Mouse (Mus musculus) retina, adult 2 months (tissue): ENCODE data around the gene Wnt1.
"Not testable (repeated sequence)": the region's sequence is repeated elsewhere in the genome, so short reads cannot be mapped to it uniquely, and the experiment has no call there.

ENCODE experiments used
- DNase-seq: peaks from one replicate; pipeline ENCODE4 v3.0.0-alpha.2; 2012; ENCODE audit warnings: low read depth, low spot score

The Wnt1 gene

DNA sequence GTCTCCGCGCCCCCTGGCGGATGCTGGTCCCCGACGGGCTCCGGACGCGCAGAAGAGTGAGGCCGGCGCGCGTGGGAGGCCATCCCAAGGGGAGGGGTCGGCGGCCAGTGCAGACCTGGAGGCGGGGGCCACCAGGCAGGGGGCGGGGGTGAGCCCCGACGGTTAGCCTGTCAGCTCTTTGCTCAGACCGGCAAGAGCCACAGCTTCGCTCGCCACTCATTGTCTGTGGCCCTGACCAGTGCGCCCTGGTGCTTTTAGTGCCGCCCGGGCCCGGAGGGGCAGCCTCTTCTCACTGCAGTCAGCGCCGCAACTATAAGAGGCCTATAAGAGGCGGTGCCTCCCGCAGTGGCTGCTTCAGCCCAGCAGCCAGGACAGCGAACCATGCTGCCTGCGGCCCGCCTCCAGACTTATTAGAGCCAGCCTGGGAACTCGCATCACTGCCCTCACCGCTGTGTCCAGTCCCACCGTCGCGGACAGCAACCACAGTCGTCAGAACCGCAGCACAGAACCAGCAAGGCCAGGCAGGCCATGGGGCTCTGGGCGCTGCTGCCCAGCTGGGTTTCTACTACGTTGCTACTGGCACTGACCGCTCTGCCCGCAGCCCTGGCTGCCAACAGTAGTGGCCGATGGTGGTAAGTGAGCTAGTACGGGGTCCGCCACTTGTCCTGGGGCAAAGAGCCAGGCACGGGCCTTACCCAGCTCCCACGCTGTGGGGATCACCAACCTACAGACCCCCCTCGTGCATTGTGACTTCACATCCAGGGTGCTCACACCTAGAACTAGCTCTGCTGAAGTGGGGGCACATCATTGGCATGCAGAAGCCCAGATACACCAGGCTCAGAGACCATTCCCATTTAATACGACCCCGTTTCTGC lies at the start of gene Wnt1:
Wnt1 (plus strand) TSS at position 197 of the 875 bp plus-strand sequence.
- no peak for DNase-seq

DNA sequence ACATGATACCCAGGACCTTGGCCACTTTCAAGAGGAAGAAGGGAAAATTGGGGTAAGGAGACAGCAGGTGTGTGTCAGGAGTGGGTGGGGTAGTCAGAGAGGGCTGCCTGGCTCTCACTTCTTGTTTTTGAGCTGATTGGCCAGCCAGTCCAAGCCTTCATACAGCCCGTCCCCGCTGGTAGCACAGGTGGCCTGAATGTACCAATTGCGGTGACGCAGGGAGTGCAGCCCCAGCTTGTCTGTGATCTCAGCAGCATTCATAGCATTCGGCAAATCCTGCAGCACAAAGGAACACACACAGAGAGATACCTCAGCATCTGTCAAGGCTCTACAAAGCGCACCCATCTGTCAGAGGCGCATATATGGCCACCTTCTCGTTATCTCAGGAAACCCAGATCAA lies 49.4 kb upstream of the Wnt1 start:
- no peak for DNase-seq

DNA sequence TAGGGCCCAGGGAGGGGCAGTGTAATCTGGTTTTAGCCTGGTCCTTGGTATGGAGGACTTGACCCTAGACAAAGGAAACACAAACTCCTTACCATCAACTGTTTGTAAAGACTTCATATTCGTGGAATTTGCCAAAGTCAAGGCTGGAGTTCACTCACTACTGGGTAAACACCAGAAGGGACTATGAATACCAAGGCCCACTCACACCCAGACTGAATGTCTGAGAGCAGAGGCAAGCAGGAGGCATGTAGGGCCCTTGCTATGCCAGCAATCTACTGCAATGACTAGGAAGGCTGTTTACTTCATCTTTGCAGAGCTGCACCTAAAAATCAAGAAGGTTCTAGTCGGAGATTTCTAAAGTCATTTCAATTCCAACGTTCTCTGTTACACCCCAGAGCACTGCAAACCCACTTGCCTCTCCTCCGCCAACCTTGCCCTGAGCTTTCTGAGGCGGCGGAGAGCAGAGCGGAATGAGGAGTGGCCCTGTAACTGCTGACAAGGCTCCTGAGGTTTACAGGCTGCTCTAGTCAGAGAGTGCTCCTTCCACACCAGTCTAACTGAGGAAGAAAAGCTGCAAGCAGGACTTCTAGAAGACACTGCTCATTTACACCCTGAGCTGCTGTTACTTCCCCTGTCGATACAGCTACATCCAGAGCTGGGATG lies 46.8 kb upstream of the Wnt1 start:
- no peak for DNase-seq

DNA sequence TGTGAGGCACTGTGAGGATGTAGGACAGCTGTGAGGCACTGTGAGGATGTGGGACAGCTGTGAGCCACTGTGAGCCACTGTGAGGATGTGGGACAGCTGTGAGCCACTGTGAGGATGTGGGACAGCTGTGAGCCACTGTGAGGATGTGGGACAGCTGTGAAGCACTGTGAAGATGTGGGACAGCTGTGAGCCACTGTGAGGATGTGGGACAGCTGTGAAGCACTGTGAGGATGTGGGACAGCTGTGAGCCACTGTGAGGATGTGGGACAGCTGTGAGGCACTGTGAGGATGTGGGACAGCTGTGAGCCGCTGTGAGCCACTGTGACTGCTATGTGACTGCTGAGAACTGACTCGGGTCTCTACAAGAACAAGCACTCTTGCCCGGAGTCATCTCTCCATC lies 45.8 kb upstream of the Wnt1 start:
- not testable (repeated sequence) for DNase-seq

DNA sequence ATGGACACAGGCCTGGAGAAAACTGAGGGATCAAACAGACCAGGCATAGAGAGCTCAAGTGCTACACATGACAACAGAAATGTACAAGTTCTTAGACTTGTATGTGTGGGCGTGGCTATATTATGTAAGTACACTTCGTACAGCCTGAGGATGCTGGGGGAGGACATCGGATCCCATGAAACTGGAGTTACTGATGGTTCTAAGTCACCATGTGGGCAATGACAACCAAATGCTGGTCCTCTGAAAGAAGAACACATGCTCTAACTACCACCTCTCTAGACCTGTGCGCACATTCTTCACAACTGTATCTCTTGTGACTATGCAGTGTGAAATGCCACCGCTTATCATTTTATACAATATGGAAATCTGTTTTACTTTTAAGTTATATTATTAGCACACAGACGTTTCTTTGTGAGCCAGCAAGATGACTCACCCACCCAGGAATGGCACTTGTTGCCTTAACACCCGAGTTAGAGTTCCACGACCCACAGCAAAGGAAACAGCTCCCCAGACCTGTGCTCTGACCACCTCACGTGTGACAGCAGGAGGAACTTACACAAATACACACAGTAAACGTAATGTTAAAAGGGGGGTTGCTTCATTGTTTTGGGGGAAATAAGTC lies 43.2 kb upstream of the Wnt1 start:
- DNase-seq = no peak

DNA sequence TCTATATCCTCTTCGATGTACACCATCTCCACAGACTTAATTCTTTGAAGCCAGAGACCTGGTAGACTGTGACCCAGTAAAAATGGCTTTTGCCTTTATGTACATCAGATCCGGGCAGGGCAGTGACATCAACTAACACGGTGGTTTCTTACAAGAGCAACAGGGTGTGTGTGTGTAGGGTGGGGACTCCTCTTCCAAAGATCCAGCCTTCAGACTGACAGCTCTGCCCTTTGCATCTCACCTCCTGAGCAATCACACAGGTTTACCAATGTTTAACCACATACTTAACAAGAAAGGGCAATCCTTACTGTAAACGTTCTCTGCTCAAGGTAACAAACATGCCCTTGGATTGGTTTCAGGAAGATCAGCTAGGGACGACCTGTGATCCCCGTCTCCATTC lies 42.4 kb upstream of the Wnt1 start:
- no peak for DNase-seq

DNA sequence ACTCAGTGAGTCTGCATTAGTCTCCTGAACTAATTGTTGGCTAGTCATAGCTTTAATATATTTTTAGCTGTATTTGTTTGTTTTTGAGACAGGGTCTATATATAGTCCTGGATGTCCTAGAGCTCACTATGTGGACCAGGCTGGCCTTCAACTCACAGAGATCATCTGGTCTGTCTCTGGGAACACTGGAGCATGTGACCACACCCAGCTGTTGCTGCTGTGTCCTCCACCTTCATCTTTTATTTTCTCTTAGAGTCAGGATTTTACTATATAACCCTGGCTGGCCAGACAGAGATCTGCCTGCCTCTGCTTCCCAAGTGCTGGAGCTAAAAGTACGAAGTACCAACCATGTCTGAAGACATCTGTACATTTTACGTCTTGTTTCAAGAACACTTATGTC lies 40.6 kb upstream of the Wnt1 start:
- DNase-seq = no peak

DNA sequence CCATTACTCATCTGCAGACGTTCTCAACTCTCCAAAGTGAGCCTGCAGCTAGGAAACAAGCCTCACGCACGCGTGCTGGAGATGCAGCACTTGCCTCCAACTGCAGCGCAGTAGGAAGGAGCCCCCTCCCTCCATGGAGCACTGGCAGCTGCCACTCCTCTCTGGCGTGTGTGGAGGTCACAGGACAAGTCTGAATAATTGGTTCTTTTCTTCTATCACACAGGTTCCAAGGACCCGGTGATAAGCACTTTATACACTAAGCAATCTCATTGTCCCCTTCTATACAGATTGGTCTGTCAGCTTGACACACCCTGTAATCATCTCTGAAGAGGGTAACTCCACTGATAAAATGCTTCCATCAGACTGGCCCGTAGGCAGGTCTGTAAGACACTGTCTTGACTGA lies 36.6 kb upstream of the Wnt1 start:
- DNase-seq = no peak

DNA sequence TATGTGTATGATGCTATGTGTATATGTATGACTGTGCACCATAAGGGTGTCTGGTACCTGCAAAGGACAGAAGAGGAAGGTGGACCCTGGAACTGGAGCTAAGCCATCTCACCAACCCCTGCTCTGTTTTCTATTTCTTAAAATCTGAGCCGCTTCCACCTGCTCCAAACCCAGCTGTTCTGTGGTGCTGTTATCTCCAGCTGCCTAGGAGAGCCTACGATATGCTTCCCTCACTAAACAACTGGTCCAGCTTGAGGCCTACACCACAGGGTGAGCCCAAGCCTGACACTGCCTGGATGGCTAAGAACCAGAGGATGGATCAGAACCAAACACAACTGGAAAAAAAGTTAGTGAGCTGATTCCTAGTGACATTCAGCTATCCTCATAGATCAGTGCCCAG lies 35.5 kb upstream of the Wnt1 start:
- no peak for DNase-seq

DNA sequence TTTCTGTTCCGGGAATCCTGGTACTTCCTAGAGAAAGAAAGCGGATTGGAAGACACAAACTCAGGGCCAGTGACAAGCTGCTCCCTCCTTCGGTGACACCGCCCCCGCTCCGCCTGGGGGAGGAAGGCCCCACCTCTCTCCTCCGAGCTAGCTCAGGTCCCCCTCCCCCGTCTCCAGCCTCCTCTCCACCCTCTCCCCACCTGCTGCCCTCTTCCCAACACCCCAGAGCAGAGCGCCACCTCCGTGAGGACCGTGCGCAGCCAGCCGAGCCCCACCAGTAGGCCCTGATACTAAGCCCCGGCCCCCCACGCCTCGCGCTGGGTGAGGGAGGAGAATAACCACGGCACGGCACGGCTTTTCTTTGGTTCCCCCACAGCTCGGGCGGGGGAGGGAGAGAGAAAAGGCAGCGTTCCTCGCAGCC lies 27.4 kb upstream of the Wnt1 start:
- DNase-seq = peak; percentile 16

DNA sequence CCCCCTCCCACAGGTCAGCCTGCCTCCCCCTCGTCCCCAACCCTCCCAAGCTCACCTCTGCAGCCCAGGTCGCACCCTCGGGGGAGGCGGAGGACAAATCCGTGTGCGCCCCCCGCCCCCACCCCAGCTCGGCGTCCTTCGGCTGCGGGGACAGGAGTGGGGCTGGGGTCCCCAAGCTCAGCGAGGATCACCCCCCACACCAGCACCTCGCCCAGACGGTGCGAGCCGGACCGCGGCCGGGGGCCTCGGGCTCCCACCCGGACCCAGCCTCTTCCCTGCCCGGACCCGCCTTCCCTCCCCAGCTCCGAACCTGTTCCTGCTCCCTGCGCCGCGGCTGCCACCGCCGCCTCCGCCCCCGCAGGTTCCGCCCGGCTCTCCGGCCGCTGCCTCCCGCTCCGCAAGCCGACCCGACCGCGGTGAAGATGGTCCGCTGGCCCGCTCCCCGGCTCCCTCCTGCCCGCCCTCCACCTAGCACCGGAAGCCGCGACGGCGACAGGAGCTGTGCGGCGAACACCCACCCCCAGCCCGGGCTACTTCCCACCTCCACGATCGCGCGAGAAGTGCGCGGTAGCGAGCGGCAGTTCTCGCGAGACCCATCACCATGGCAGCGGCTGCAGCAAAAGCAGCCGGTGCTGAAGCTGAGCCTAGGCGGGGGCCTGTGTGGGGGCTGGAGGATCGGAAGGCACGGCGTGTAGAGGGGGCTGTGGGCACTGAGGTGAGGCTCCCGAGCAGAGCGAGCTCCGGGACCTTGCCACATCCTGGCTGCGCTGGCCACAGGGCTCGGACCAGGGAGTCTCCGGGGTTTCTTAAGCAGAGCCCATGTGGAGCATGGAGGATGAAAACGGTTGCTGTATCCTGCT lies 26.8 kb upstream of the Wnt1 start, which contains the start of gene Arf3:
Arf3 (minus strand) TSS at position 545 of the 860 bp plus-strand sequence.
- peak; percentile 80 for DNase-seq

DNA sequence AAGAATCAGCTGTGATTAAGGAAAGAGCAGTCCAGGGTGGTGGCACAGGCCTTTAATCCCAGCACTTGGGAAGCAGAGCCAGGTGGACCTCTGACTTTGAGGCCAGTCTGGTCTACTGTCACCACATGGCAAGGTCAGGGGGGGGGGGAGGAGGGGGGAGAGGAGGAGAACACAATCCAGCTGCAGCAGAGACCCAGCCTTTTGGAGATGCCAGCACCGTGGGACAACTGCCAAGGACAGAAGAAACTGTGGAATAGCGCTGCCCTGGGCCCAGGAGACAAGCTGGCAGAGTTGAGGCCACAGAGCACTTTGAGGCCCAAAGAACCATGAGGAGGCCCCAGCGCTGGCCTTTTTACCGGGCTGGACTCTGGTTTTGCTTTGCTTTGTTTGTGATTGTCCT lies 23.7 kb upstream of the Wnt1 start:
- no peak for DNase-seq

DNA sequence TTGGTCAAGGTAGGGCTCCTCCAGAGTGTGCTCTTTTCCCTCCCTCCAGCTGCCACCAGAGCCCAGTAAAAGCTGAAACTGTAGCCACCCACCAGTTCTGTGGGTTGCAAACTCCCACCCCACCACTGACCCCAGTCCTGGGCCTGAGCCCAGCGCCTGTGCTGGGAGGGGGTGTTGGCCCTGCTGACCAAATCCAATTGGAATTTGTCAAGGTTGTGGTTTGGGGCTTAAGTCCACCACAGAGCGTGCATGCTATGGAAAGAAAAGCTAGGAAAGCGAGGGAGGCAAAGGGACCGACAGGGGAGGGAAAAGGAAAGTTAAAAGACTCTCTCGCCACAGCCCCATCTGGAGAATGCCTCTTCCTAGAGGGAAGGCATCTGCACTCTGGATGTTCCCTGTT lies 21.4 kb upstream of the Wnt1 start:
- DNase-seq = no peak

DNA sequence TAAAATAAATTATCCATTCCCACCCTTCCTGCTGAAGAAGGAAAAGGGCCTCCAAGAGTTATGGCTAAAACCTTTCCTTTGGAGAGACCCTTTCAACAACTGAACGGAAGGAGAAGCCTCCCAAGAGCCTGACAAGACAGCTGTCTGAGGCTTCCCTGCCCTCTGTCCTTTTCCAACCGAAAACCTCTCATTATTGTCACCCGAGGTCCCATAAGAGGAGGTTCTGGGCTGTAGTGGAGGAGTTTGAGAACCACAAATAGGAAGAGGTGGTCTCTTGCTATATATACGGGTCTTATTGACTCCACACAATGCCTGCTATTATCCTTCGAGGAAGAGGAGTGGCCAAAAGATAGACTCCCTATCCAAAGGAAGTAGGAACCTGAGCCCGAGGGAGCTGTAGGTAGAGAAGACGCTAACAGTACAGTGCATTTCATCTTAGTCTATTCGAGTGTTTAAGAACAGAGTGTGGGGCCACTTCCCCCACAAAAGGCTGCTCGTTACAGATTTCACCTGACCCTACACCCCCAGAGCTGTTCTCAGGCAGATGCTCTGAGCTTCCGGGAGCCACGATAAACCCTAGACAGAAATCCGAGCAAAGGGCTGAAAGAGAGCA lies 17.7 kb upstream of the Wnt1 start:
- no peak for DNase-seq

DNA sequence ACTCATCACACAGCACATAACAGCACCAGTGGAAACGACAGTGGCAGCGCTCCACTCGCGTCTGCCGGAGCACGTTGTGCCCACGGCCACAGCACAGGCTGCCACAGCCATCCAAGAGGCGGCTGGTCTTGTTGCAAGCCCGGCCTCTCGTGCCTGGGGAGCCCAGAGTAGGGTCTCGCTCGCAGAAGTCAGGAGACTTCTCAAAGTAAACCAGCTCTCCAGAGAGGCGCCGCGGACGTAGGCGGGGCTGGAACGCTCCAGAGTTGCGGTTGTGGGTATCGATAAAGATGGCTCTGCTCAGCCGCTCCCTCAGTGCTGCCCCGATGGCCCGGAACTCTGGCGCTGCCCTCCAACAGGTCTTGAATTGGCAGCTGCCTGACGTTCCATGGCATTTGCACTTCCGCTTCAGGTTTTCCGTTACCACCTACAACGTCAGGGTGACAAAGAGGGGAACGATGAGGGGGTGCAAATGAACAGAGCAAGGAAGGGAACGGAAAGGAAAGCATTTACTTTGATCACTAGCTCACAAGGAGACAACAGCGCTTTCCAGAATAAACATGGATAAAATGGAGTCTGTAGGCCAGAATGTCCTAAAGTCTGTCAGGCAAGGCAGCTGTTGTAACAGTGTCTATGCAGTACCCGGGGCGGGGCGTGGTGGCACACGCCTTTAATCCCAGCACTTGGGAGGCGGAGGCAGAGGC lies 17.0 kb upstream of the Wnt1 start:
- no peak for DNase-seq

DNA sequence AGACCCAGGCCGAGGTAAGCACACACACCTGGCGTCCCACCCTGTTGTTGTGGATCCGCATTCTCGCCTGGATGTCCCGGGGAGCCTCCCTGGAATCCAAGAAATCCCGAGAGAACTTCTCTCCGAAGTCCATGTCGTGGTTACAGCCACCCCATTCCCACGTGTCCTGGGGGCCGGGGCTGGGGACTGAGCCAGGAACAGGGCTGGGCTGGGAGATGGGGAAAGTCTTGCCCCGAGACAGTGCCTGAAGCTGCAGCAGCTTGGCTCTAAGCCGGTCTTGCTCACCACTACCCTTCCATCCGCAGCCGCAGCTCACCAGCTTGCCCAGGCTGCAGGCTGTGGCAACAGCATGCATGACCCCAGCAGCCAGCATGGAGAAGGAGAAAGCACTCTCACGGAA lies 15.6 kb upstream of the Wnt1 start:
- DNase-seq = no peak

DNA sequence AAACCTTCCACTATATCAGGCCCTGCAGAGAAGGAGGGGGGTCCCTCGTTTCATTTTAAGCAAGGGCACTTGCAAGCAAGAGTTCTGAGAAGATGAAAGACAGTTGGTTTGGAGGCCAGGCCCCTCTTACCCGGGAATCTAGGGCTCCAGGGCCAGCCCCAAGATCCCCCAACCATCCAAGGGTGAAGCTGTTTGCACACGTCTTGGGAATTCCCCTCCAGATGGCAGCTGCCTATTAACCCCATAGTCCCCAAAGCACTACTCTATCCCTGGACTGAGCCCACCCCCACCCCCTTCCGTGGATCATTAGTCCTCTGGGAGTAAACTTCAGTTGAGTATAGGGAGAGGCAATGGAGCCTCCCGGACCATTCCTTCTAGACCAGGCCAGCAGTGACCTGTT lies 14.1 kb upstream of the Wnt1 start:
- DNase-seq = no peak

DNA sequence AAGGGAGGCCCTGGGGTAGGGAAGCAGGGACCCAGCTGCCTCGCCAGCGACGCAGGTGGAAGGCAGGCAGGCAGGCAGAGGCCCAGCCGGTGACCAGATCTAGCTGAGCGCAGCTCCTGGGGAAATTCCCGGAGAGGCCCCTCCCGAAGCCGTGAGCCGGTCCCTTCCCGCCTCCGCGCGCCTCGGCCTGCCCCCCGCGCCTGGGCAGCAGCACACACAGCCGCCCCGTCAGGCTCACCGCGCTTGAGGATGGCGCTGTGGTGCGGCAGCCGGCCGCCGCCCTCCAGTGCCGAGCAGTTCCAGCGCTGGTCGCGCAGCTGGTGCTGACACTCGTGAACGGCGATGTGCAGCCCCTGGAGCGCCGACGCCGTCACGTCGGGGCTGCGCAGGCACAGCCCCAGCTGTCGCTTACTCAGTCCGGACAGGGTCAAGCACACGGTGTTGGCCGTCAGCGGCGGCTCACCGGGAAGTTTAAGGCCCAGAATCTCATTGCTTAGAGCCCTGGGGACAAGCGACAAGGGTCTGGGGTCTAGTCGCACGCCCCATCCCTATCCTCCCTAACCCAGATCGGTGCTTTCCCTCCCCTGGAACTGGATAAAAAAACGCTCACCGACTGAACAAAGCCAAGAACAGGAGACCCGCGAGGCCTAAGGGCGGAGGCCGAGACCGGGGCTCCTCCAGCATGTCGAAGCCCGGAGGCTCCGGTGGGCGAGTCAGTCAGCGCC lies 13.2 kb upstream of the Wnt1 start:
- no peak for DNase-seq

DNA sequence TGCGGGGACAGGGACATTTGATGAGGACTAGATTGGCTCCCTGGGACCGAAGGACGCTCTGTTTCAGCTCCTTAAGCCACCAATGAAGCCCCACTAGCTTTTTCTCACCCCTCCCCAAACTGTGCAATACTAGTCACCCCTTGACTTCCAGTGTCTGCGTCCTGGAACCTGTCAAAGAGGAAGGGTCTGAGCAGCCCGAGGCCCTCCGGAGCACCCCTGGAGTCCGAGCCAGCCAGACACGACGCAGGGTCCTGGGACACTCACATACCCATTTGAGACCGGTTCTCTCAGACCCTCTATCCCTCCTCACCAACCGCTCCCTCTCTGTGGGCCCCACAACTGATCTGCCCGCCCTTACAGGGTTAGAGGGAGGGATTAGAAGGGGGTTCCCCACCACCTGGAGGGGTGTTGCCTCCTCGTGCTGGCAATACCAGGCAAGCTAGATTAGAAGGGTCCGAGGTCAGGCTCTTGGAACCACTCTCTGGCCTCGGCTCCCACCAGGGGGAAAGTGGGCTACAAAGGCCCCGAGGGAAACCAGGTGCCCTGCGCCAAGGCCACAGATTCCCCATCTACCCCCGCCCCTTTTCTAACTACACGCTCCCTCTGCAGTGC lies 12.5 kb upstream of the Wnt1 start:
- DNase-seq = no peak

DNA sequence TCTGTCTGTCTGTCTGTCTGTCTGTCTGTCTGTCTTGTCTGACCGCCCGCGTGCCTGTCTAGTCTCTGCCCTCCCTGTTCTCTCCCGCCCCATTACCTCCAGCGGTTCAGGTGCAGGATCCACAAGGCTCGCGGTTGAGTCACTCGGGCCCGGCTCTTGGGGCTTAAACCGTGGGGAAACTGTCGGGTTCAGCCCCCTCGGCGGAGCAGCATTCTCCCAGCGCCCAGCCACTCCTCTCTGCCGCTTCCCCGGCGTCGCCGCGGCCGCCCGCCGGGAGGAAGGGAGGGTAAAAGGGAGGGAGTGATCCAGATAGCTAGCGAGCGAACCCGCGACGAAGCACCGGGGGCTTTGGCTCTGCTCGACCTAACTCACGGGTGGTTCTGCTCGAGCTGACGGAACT lies 11.9 kb upstream of the Wnt1 start, which contains the start of gene Wnt10b:
Wnt10b (minus strand) TSS at position 389 of the 400 bp plus-strand sequence.
- no peak for DNase-seq
